Mouse (Mus musculus): ENCODE data around the gene Asprv1. TPM values are rescaled to one million over a fixed set of nuclear protein-coding genes. Genes with fewer than 3 reads are reported as not detected.

Asprv1 gene
- polyA plus RNA-seq, 1 experiment from 2014 or later = 1.6 TPM

DNA sequence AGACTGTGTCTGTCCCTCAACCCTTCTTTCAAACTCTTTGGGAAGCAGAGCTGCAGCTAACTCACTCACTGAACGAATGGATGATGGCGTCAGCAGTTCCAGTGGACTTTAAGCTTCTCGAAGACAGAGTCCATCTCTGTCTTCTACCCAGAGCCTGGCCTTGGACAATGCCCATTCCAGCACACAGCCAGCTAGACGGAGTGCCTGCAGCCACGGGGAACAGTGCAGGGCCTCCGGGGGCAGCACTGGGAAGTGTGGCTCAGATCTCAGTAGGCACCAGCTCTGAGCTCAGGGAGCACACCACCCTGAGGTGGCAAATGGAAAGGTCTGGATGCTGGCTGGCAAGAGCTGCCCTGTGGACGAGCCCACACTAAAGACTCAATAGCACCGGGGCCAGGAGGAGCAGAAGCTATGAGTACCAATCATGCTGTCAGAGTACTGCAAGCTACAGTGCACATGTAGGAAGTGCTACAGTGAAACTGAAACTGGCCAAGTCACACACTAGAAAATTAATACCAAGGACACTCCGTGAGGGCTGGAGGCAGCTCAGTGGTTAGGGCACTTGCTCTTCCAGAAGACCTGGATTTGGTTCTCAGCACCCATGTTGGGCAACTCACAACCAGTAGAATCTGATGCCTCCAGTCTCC is 26.4 kb downstream of the Asprv1 start:
- peaks cover 4% of the 10 kb centered on the region; the same call in 1 of the 2 replicates for H3K4me1 ChIP-seq
- no peak overlapping the region for H3K27ac ChIP-seq
- H3K27me3 ChIP-seq (ENCODE audit: low read depth, poor library complexity, severe bottlenecking) = no peaks in the 10 kb centered on the region
- no peak for DNase-seq (ENCODE audit: low spot score)
- H3K4me3 ChIP-seq = no peak overlapping the region
- peaks cover 45% of the 10 kb centered on the region for H3K36me3 ChIP-seq
- H3K9me3 ChIP-seq (replicated peaks) = no peaks in the 10 kb centered on the region
- WGBS = 82% methylated on average over 9 of the region's 9 CpGs

DNA sequence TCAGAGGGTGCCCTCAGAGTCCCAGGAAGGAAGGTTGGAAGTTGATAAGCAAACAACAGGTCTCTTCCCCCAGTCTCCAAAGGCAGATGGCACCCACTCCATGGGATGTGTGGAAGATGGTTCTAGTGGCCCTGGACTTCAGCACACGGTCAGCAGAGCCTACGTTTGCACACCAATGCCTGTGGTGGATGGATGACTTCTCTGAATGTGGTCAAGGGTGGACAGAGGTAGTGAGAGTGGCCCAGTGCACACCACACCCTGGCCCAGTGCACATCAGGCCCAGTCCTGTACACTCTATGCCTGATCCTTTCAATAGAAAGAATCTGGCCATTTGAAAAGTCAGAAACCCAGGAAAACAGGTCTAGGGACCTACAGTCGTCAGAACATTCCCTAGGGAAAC is 30.5 kb downstream of the Asprv1 start:
- Histone ChIP-seq H3K27ac (no peak overlapping the region), H3K36me3 (peaks cover 24% of the 10 kb centered on the region), H3K4me3 (no peak overlapping the region), H3K9me3 (replicated peaks) (no peaks in the 10 kb centered on the region), H3K27me3 (ENCODE audit: low read depth, poor library complexity, severe bottlenecking) (no peaks in the 10 kb centered on the region), H3K4me1 (peaks cover 4% of the 10 kb centered on the region; the same call in 1 of the 2 replicates)
- DNase-seq (ENCODE audit: low spot score) = no peak
- 95% methylated on average over 3 of the region's 3 CpGs for WGBS

DNA sequence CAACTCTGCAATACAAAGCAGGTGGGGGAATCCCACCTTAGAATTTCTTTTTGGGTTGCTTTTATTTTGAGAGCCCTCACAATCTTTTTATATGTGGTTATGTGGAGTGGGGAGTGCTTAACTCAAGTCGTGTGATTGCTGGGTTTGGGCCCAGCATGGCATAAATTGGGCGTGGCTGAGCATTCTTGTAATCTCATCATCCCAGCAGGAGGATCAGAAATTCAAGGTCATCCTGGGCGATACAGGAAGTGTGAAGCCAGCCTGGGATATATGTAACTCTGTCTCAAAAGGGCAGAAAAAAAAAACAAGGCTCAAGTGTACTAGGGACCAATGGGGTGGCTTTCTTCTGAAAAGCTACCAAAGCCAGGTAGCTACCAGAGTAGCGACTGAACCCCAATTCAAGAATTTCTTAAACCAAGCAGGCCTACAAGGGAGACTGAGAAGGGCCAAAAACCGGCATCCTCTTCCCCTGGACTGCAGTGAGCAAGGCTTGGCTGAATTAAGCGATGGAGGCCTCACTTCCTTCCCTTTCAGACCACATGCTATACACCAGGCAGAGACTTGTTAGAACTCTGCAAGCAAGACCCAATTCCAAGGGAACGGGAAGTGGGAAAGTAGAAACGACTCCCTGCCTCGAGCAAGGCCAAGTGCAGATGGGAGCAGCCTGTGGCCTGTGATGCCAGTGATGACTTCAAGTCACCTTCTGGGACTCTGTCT is 32.4 kb downstream of the Asprv1 start:
- DNase-seq (ENCODE audit: low spot score) = no peak
- H3K36me3 ChIP-seq = peaks cover 29% of the 10 kb centered on the region
- H3K27me3 ChIP-seq (ENCODE audit: low read depth, poor library complexity, severe bottlenecking) = no peaks in the 10 kb centered on the region
- peaks cover 6% of the 10 kb centered on the region; the same call in 1 of the 2 replicates for H3K4me1 ChIP-seq
- no peak overlapping the region for H3K27ac ChIP-seq
- WGBS = 78% methylated on average over 9 of the region's 9 CpGs
- H3K4me3 ChIP-seq = no peak overlapping the region
- no peaks in the 10 kb centered on the region for H3K9me3 ChIP-seq (replicated peaks)

DNA sequence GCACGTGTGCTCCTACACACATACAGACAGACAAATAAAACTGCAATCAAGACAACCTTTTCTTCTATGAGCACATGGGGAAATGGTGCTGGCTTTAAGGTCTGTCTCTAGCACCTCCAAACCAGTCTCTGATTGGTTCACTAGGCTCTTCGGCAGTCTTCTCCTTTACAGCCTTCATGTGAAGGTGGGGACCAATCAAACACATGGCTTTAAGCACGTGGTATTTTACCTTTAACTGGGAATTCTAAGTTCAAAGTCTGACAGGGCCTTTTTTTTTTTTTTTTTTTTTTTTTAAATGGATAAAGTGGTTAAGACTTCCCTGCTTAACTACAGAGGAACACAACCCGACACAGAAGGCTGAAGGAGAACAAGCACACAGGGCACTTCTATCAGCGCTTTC is 37.1 kb downstream of the Asprv1 start:
- DNase-seq (ENCODE audit: low spot score) = no peak
- Histone ChIP-seq H3K4me1 (peaks cover 30% of the 10 kb centered on the region), H3K36me3 (peaks cover 24% of the 10 kb centered on the region), H3K27me3 (ENCODE audit: low read depth, poor library complexity, severe bottlenecking) (no peaks in the 10 kb centered on the region), H3K4me3 (no peak overlapping the region), H3K27ac (no peak overlapping the region), H3K9me3 (replicated peaks) (no peaks in the 10 kb centered on the region)
- 77% methylated on average over 5 of the region's 5 CpGs for WGBS

DNA sequence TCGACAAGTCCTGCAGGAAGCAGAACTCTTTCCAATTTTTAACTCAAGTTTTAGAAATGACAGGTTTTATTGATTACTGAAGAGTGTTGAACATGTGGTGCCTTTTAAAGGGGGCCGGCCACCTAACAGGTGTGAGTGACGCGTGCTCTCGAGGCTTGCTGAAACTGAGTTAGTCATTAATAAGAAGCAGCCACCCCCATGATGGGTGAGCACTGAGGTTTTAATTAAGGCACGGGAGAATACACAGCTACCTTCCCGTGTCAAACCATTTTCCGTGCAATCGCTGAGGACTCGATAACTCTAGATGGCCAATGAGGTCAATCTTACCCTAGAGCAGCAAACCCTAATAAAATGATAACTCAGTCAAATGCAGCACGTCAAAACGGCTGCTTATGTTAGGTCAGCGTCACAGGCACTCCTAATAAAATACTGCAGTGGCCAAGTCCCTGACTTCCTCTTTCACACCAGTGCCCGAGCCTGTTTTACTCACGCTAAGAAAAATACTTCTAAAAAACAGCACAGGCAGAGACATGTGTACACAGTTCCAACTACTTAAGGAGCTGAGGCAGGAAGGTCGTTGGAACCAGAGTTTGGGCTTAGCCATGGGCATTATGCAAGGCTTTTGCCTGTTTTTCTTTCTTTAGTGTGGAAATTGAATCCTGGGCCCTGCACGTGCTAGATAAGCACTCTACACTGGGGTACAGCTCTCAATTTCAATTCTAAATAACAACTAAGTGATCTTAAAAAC is 37.8 kb downstream of the Asprv1 start:
- Histone ChIP-seq H3K4me3 (no peak overlapping the region), H3K36me3 (peaks cover 20% of the 10 kb centered on the region), H3K27ac (no peak overlapping the region), H3K27me3 (ENCODE audit: low read depth, poor library complexity, severe bottlenecking) (no peaks in the 10 kb centered on the region), H3K4me1 (peaks cover 30% of the 10 kb centered on the region), H3K9me3 (replicated peaks) (no peaks in the 10 kb centered on the region)
- WGBS = 70% methylated on average over 17 of the region's 17 CpGs
- no peak for DNase-seq (ENCODE audit: low spot score)

DNA sequence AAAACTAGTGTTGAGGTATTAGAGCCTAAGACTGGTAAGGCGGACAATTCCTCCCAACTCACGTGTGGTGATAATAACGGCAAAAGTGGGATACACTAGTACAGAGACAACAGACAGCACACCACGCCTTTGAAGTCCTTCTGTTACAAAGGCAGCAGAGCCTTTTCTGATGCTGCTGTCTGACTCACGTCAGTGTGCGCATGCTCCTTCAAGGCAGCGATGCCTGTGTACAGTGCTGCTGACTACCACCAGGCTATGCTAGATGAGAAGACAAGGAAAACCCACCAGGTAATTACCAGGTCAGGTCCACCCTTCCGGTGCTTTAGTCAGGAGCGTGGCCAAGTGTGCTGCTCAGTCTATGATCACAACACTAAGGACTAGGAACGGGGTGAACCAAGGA is 39.1 kb downstream of the Asprv1 start:
- H3K27me3 ChIP-seq (ENCODE audit: low read depth, poor library complexity, severe bottlenecking) = no peaks in the 10 kb centered on the region
- no peak for DNase-seq (ENCODE audit: low spot score)
- H3K9me3 ChIP-seq (replicated peaks) = no peaks in the 10 kb centered on the region
- H3K4me3 ChIP-seq = no peak overlapping the region
- peaks cover 25% of the 10 kb centered on the region for H3K36me3 ChIP-seq
- WGBS = 94% methylated on average over 10 of the region's 10 CpGs
- H3K27ac ChIP-seq = no peak overlapping the region
- H3K4me1 ChIP-seq = peaks cover 30% of the 10 kb centered on the region

DNA sequence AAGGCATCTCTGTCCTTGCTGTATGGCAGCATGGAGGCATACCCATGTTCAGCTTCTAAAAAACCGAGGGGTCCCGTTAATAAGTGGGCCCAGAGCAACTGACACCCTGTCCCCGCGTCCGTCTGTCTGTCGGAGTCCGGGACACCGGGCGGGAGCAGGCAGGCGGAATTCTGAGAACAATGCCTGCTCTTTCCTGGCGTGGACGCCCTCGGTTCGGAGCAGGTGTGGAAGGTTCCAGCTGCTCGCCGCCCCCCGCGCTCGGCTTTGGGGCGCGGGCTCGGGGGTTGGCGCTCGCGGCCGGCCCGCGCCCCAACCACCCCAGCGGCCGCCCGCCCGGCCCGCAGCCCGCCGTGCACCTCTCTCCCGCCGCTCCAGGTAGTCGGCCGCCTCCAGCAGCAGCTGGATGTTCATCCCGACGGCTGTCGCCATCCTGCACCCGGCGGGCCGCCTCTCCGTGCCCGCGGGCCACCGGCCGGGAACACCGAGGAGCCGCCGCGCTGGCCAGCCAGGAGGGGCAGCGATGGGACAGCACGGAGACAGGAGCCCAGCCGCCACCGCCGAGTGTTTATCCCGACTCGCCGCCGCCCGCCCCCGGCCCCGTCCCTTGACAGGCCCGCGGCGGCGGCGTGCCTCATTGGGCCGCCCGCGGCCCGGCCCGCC is 40.7 kb downstream of the Asprv1 start, which contains the start of gene Mxd1:
Mxd1 (minus strand) TSS at position 582 of the 660 bp plus-strand sequence.
- H3K36me3 ChIP-seq = peaks cover 34% of the 10 kb centered on the region
- WGBS = under 1% methylated on average over 71 of the region's 76 CpGs

DNA sequence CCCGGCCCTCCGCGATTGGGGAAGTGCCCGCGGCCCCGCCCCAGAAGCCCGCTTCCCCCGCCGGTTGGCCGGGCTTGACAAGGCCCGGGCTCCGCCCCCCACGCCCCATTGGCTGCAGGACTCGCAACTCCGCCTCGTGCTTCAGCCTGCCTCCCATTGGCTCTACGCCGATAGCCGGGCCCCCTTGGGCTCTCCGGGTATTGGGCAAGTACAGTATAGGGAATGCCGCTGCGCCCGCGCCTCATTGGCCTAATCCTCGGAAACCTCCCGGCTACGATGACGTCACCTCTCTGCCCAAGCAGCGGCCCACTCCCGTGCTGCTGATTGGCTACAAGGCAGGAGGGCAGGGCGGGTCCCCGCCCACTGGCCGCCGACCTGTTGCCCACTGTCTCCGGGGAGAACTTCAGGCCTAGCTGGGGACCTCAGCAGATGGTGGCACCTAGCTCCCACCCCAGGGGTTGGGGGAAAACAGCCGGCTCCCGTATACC is 41.3 kb downstream of the Asprv1 start:
- 1% methylated on average over 37 of the region's 37 CpGs for WGBS
- H3K27me3 ChIP-seq (ENCODE audit: low read depth, poor library complexity, severe bottlenecking) = no peaks in the 10 kb centered on the region
- peak overlapping the region; percentile 73 for H3K4me3 ChIP-seq
- peak; percentile 99 for DNase-seq (ENCODE audit: low spot score)
- H3K9me3 ChIP-seq (replicated peaks) = no peaks in the 10 kb centered on the region
- peak overlapping the region; percentile 79 for H3K27ac ChIP-seq
- peaks cover 30% of the 10 kb centered on the region for H3K4me1 ChIP-seq
- peaks cover 35% of the 10 kb centered on the region for H3K36me3 ChIP-seq

More for the DNA sequence above, 40.7 kb downstream of the Asprv1 start, which contains the start of gene Mxd1:
- no peaks in the 10 kb centered on the region for H3K9me3 ChIP-seq (replicated peaks)
- peak within 1 kb of the TSS; percentile 73 for H3K4me3 ChIP-seq
- H3K27ac ChIP-seq = peak within 1 kb of the TSS; percentile 79
- no peak for DNase-seq (ENCODE audit: low spot score)
- H3K27me3 ChIP-seq (ENCODE audit: low read depth, poor library complexity, severe bottlenecking) = no peaks in the 10 kb centered on the region
- H3K4me1 ChIP-seq = peaks cover 30% of the 10 kb centered on the region

DNA sequence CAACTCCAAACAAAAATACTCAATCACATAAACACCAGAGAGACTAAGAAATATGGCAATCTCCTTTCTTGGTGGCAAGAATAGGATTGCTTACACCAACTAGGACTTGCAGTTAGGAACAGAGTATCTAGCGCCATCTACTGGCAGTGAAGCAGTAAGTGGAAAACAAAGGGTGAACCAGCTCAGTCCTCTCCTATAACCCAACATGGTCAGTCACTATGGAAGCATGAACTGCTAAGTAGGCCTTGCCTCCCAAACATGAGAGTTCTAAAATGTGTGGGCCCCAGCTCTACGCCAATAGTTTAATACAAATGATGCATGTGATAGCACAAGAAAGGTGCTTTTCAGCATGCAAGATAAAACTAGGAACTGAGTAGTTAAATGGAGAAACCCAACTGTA is 42.9 kb downstream of the Asprv1 start:
- no peaks in the 10 kb centered on the region for H3K9me3 ChIP-seq (replicated peaks)
- 17% methylated on average over 2 of the region's 2 CpGs for WGBS
- no peaks in the 10 kb centered on the region for H3K27me3 ChIP-seq (ENCODE audit: low read depth, poor library complexity, severe bottlenecking)
- H3K4me1 ChIP-seq = peaks cover 20% of the 10 kb centered on the region
- peaks cover 51% of the 10 kb centered on the region for H3K36me3 ChIP-seq
- peak; percentile 53 for DNase-seq (ENCODE audit: low spot score)
- no peak overlapping the region for H3K4me3 ChIP-seq
- H3K27ac ChIP-seq = no peak overlapping the region

DNA sequence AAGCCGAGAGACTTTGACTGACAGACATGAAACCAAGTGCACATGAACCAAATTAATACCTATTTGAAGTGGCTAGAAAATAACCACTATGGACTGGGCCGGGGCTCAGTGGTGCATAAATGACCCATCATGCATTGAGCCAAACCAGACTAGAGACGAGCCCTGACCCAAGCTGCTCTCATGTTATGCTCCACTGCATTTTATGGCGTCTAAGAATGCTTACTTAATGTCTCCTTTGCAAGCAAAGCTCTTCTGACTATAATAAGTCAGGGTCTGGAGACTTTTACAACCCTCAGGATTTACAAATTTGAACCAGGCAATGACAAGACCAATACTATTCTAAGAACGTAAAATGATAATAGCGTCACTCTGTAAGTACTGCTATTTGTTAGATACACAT is 50.4 kb downstream of the Asprv1 start:
- Histone ChIP-seq H3K36me3 (peaks cover 96% of the 10 kb centered on the region), H3K9me3 (replicated peaks) (no peaks in the 10 kb centered on the region), H3K4me3 (no peak overlapping the region), H3K27ac (no peak overlapping the region), H3K27me3 (ENCODE audit: low read depth, poor library complexity, severe bottlenecking) (no peaks in the 10 kb centered on the region), H3K4me1 (peaks cover 3% of the 10 kb centered on the region)
- WGBS = 88% methylated on average over 6 of the region's 6 CpGs
- no peak for DNase-seq (ENCODE audit: low spot score)
